Mouse (Mus musculus): ENCODE measurements around the gene Msl1.

The Msl1 gene

GRCm38 (mm10) chr11:98795015-98795713, at the start of gene Msl1:
Gene Msl1, plus strand, starts transcription at chr11:98795516.
- DNase-seq (ENCODE audit: low spot score), result peak; percentile 88

DNA sequence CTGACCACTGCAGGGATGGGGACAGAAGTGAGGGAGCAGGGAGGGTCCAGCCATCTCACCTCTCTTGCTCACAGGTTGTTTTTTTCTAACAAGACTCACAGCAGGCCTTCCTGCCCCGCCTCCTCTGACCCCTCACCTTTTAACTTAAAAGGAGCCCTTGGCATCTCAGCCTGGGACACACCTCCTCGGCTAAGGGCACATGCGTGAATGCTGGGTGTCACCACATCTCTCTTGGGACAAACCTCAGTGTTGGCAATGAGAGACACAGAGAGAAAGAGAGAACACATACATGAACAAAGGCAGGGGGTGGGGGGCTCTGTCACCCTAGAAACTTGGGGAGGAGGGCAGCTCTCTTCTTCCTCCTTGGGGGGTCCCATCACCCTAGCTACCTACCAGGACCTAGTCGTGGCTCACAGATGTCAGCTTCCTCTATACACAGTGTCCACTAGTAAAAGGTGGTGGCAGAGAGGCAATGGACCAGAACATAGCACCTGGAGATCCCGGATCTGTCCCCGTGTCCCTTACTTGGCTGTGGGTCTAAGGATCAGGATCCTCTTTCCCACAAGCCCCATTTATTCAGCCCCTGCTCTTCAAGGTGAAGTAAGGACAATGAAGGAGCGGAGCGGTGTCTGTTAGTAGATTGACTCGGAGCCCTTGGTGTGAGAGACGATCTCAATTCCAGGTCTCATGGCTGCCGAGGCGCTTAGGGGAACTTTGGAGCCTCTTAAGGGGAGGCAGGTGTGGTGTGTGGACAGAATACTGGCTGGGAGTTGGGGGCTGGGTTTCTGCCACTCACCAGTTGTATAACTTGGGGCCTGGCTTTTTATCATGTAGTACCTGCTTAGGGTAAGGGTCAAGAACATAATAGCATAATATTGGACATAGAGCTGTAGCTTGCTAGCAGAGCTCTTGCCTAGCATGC, 49.1 kb upstream of the Msl1 start:
- DNase-seq (ENCODE audit: low spot score), result peak; percentile 15

- peak; percentile 95 for DNase-seq (ENCODE audit: low spot score)
These were observed 48.2 kb upstream of the Msl1 start for GRCm38 (mm10) chr11:98746855-98747693.

DNA sequence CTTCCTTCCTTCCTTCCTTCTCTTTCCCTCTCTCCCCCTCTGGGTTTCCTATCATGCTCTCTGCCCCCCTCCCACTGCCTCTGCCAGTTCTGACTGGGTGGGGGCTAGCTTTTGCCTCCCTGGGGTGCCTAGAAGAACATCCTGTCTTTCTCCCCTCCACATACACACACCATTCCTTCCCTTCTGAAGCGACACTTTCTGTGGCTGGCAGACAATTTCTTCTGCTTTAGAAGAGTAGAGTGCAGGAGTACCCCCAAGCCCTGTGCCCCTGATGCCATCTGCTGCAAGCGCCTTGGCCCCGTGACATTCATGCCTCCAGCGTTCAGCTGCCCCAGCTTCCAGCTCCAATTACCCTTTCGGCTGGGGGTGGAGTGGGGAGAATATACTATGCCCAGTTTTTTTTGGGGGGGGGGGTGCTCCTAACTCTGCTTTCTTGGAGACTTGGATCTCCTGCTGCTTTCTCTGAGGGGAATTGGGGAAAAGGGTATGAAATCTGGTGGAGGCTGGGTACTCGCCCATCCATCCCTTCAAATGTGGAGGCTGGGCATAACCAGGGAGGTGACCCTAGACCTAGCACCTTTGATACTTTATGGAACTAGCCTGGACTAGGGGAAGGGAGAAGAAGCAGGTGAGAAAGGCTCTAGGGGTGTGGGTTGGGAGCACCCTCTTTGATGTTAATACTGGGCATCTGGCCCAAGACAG, 47.4 kb upstream of the Msl1 start:
- DNase-seq (ENCODE audit: low spot score), result peak; percentile 32

GRCm38 (mm10) chr11:98748506-98749416, 46.6 kb upstream of the Msl1 start:
- peak; percentile 57 for DNase-seq (ENCODE audit: low spot score)

DNA sequence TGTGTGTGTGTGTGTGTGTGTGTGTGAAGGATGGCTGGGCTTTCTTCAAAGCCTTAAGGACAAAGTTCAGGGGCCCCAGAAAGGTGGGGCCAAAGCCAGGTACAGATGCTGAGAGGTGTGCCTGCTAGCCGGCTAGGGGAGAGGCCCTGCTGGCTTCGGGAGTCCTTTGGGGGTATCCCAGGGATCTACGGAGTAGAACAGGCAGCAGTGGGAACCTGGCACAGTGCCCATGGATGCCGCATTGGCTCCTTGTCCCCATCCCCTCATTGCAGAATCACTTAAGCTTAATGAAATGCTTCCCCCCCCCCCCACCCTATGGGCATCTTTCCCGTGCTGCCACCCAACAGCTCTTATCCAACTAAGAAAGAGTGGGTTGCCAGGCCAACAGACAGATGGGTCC, 45.6 kb upstream of the Msl1 start:
- DNase-seq (ENCODE audit: low spot score), result peak; percentile 54

- DNase-seq (ENCODE audit: low spot score), result peak; percentile 88
These were observed 44.7 kb upstream of the Msl1 start for GRCm38 (mm10) chr11:98750351-98751201.

DNA sequence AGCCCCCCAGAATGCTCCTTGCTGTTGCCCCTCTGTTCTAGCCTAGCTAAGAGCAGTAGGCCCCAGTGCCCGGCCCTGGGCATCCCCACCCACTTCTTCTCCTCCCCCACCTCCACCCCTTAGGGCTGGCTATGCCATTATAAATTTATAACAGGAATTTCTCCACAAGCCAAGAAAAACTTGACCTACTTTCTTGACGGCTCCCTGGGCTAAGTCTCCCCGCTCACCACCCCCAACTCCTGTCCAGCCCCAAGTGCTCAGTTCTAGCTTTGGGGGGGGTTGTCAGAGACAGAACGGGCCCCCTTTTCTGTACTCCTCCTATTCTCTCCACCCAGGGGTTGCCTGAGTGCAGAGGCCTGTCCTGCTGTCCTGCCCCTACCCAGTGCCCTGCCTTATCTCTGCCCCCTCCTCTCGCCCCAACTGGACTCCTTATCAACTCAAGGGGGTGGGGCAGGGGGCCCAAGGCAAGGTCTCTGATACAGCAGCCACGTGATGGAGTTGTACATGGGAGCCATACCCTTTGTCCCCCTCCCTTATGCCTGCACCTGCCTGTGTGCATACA, 44.0 kb upstream of the Msl1 start:
- no peak for DNase-seq (ENCODE audit: low spot score)

GRCm38 (mm10) chr11:98752562-98753140, 42.7 kb upstream of the Msl1 start:
- DNase-seq (ENCODE audit: low spot score), result no peak

GRCm38 (mm10) chr11:98753264-98753663, 42.1 kb upstream of the Msl1 start:
- no peak for DNase-seq (ENCODE audit: low spot score)

DNA sequence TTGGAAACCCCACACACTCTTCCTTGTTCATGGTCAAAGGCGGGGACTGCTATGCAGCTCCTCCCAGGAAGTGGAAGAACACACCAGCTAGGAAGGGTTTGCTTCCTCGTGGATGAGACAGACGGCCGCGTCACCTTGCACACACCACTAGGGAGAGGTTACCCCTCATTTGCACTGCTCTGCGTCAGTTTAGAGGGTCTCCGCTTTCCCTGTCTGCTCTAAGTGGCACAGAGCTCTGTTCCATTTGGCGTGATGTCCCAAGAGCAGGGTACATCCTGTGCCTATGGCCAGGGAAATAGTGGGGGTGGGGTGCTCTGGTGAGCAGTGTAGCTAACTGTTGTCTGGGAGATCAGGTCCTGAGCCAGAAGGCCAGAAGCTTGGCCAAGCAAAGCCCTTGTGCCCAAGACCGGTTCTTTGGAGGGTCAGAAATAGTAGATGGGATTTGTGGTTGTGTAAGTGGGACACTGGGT, 41.1 kb upstream of the Msl1 start:
- DNase-seq (ENCODE audit: low spot score), result no peak

DNA sequence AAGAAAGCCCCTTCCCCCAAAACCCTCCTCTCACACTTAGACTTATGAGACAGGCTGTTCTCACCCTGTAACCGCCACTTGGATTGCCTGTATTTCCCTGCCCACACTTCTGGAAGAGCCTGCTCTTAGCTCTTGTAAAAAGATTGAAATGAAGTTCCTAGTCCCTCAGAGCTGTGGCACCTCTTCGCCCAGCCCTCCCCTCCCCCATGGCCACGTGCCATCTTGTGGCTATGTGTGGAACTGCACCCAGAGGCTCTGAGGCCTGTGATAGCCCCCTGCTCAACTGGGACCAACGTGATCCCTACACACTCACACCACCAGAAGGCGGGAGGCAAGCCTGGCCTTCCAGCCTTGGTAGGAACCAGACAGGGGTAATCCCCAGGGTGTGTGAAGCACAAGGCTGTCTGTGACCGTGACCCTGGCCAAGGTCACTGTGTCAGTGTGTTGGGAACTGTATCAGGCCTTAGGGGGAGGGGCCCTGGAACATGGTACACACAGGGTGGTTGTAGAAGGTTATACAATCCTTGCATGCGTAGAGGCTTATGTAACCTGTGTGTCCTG, 40.6 kb upstream of the Msl1 start:
- peak; percentile 66 for DNase-seq (ENCODE audit: low spot score)

- no peak for DNase-seq (ENCODE audit: low spot score)
These were observed 39.5 kb upstream of the Msl1 start for GRCm38 (mm10) chr11:98755726-98756380.

DNA sequence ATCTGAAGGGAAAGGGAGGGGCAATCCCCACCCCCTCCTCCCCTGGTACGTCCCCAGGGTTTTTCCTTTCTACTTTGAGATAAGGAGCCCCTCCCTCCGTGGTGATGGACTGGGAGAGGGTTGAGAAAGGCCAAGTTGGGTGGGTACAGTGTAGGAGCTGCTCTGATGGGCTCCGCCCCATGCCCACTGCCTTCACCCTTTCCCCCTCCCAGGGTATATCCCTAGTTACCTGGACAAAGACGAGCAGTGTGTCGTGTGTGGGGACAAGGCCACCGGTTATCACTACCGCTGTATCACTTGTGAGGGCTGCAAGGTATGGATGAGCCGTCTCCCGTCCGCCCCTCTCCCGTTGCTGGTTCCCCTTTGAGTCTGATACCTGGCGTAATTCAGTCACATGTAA, 38.6 kb upstream of the Msl1 start:
- DNase-seq (ENCODE audit: low spot score), result no peak

DNA sequence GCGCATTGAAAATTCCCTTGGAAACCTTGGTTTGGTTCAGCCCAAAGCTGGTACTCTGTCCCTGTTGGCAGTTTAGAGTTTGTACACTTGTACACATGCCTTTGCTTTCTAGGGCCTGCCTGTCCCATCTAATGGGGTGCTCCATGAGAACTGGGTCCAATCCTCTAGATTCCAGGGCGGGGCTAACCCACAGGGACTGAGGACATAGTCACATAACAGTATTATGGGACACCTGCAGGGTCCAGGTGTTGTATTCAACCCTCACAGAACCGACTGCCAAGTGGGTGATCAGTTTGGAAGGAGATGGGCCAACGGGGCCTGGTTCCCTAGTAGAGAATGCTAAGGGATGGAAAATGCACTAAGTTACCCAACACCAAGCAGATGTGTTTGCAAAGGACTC, 33.4 kb upstream of the Msl1 start:
- DNase-seq (ENCODE audit: low spot score), result no peak

DNA sequence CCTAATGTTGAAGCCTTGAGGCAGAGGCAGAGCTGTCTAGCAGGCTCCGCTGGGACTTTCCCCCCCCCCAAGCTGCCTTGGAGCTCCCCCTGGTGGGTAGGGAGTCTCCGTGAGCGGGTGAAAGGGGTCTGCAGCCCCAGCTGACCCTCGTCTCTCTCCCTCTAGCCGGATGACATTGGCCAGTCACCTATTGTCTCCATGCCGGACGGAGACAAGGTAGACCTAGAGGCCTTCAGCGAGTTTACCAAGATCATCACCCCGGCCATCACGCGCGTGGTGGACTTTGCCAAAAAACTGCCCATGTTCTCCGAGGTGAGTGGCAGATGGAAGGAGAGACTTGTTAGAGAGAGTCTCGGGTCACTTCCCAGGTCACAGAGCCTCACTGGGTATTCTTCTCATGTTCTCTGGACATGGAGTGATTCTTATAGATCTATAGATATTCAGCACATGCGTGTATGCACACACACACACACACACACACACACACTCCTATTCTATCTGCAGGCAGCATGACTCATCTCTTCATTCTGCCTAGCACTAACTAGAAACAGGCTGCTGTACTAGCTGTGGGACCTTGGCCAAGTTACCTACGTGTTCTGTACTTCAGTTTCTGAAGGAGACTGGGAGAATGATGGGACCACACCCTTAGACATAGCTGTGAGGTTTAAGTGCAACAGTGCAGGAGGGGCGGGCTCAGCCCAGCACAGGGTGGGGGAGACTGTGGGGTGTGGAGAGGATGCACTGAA, 32.4 kb upstream of the Msl1 start:
- DNase-seq (ENCODE audit: low spot score), result peak; percentile 60

GRCm38 (mm10) chr11:98763502-98763861, 31.8 kb upstream of the Msl1 start:
- DNase-seq (ENCODE audit: low spot score), result no peak

Measured in layer of hippocampus, adult 11-12 months (tissue).